Mouse (Mus musculus) hindbrain, embryonic 13.5 days (tissue): ENCODE measurements around the gene Atp13a1. TPM values are rescaled to one million over a fixed set of nuclear protein-coding genes. Genes with fewer than 3 reads are reported as not detected.

Experiments used
- ATAC-seq: fragments of 200-750 bp; cut with Nextera tagmentation; 2 replicates; pipeline ENCODE4 v1.8.0; 2017; ENCODE audit warnings: moderate TSS enrichment; ENCODE audit not compliant: low FRiP score
- H3K27ac ChIP-seq: fragments of 300-500 bp; sonication (generic); 2 replicates; pipeline ENCODE4 v1.5.1; 2015; ENCODE audit warnings: inconsistent platforms, mild to moderate bottlenecking, moderate library complexity
- H3K27me3 ChIP-seq: fragments of 300-500 bp; sonication (generic); 2 replicates; pipeline ENCODE4 v1.6.1; 2015; ENCODE audit warnings: mild to moderate bottlenecking, inconsistent platforms
- H3K36me3 ChIP-seq: fragments of 300-500 bp; sonication (generic); 2 replicates; pipeline ENCODE4 v1.6.1; 2015; ENCODE audit warnings: mild to moderate bottlenecking, inconsistent platforms
- H3K4me1 ChIP-seq: fragments of 300-500 bp; sonication (generic); replicated peaks from 2 replicates; pipeline ENCODE4 v1.6.1; 2015; ENCODE audit warnings: inconsistent platforms
- H3K4me2 ChIP-seq: fragments of 300-500 bp; sonication (generic); 2 replicates; pipeline ENCODE4 v1.6.1; 2015; ENCODE audit warnings: inconsistent platforms, mild to moderate bottlenecking, moderate library complexity
- H3K4me3 ChIP-seq: fragments of 300-500 bp; sonication (generic); 2 replicates; pipeline ENCODE4 v1.5.1; 2015; ENCODE audit warnings: mild to moderate bottlenecking, inconsistent platforms
- H3K9ac ChIP-seq: fragments of 300-500 bp; sonication (generic); 2 replicates; pipeline ENCODE4 v1.6.1; 2015; ENCODE audit warnings: mild to moderate bottlenecking, inconsistent platforms
- H3K9me3 ChIP-seq: fragments of 300-500 bp; sonication (generic); 2 replicates; pipeline ENCODE4 v1.6.1; 2016; ENCODE audit warnings: inconsistent platforms
- WGBS: fragments of 180-500 bp; shearing (Covaris S2); methylation state at CpG from one replicate; pipeline ENCODE4 v1.1.7; 2015; 5-methylcytosine and 5-hydroxymethylcytosine counted together
- polyA plus RNA-seq: library from polyadenylated mRNA; unstranded; fragments of >200 nt; fragmentation: Nextera tagmentation; extraction: Ambion mirVana; gene quantifications from 2 replicates; pipeline ENCODE4 v1.2.1, GENCODE M21; 2015

The Atp13a1 gene
- polyA plus RNA-seq, 1 experiment from 2014 or later: 47.8 TPM

GRCm38 (mm10) chr8:69803366-69803765 lies 12.4 kb downstream of the Atp13a1 start:
- Histone ChIP-seq H3K4me1 (peaks cover 4% of the 10 kb centered on the region), H3K4me3 (no peak overlapping the region), H3K27ac (no peak overlapping the region), H3K9ac (no peak overlapping the region), H3K36me3 (peaks cover 97% of the 10 kb centered on the region), H3K27me3 (no peaks in the 10 kb centered on the region), H3K9me3 (no peaks in the 10 kb centered on the region), H3K4me2 (no peak overlapping the region)
- no peak for ATAC-seq
- 90% methylated on average over 7 of the region's 7 CpGs for WGBS

- no peak overlapping the region for H3K27ac ChIP-seq
- H3K9me3 ChIP-seq: no peaks in the 10 kb centered on the region
- no peak overlapping the region for H3K9ac ChIP-seq
- peaks cover 8% of the 10 kb centered on the region for H3K4me1 ChIP-seq
- H3K4me2 ChIP-seq: no peak overlapping the region
- no peaks in the 10 kb centered on the region for H3K27me3 ChIP-seq
- 94% methylated on average over 6 of the region's 6 CpGs for WGBS
- ATAC-seq: no peak
- H3K36me3 ChIP-seq: peaks cover 85% of the 10 kb centered on the region
- no peak overlapping the region for H3K4me3 ChIP-seq
Observed at GRCm38 (mm10) chr8:69804537-69804936, 13.6 kb downstream of the Atp13a1 start.

- Histone ChIP-seq H3K27me3 (no peaks in the 10 kb centered on the region), H3K36me3 (peaks cover 81% of the 10 kb centered on the region), H3K4me1 (peaks cover 14% of the 10 kb centered on the region), H3K27ac (no peak overlapping the region), H3K9me3 (no peaks in the 10 kb centered on the region), H3K4me3 (no peak overlapping the region), H3K4me2 (no peak overlapping the region), H3K9ac (no peak overlapping the region)
- no peak for ATAC-seq
- WGBS: 95% methylated on average over 10 of the region's 10 CpGs
Observed at GRCm38 (mm10) chr8:69805086-69805485, 14.1 kb downstream of the Atp13a1 start.

- Histone ChIP-seq H3K36me3 (peaks cover 81% of the 10 kb centered on the region), H3K4me1 (peaks cover 18% of the 10 kb centered on the region), H3K27ac (no peak overlapping the region), H3K9ac (no peak overlapping the region), H3K4me3 (no peak overlapping the region), H3K27me3 (no peaks in the 10 kb centered on the region), H3K4me2 (no peak overlapping the region), H3K9me3 (no peaks in the 10 kb centered on the region)
- no peak for ATAC-seq
- WGBS: 94% methylated on average over 9 of the region's 9 CpGs
Observed at GRCm38 (mm10) chr8:69805491-69805890, 14.5 kb downstream of the Atp13a1 start.

GRCm38 (mm10) chr8:69807236-69807635 lies 16.3 kb downstream of the Atp13a1 start:
- no peak for ATAC-seq
- Histone ChIP-seq H3K4me3 (no peak overlapping the region), H3K4me1 (peaks cover 18% of the 10 kb centered on the region), H3K4me2 (no peak overlapping the region), H3K36me3 (peaks cover 81% of the 10 kb centered on the region), H3K27ac (no peak overlapping the region), H3K9ac (no peak overlapping the region), H3K9me3 (no peaks in the 10 kb centered on the region), H3K27me3 (no peaks in the 10 kb centered on the region)
- WGBS: 97% methylated on average over 5 of the region's 5 CpGs

GRCm38 (mm10) chr8:69808094-69808863 lies 17.3 kb downstream of the Atp13a1 start, which contains the start of gene Gmip:
Gene Gmip, plus strand, starts transcription at chr8:69808679.
- Histone ChIP-seq H3K27ac (peak within 1 kb of the TSS; percentile 79), H3K4me3 (peak within 1 kb of the TSS; percentile 69), H3K27me3 (no peaks in the 10 kb centered on the region), H3K4me1 (peaks cover 18% of the 10 kb centered on the region), H3K9me3 (no peaks in the 10 kb centered on the region), H3K36me3 (peaks cover 77% of the 10 kb centered on the region), H3K4me2 (peak within 1 kb of the TSS; percentile 77), H3K9ac (peak within 1 kb of the TSS; percentile 85)
- ATAC-seq: peak; percentile 73
- WGBS: 6% methylated on average over 27 of the region's 28 CpGs

GRCm38 (mm10) chr8:69808864-69809403 lies 18.0 kb downstream of the Atp13a1 start:
- Histone ChIP-seq H3K27ac (peak overlapping the region; percentile 79), H3K4me1 (peaks cover 18% of the 10 kb centered on the region), H3K27me3 (no peaks in the 10 kb centered on the region), H3K9ac (peak overlapping the region; percentile 85), H3K36me3 (peaks cover 77% of the 10 kb centered on the region), H3K4me2 (peak overlapping the region; percentile 77), H3K9me3 (no peaks in the 10 kb centered on the region), H3K4me3 (peak overlapping the region; percentile 69)
- 2% methylated on average over 23 of the region's 23 CpGs for WGBS
- ATAC-seq: peak; percentile 73

GRCm38 (mm10) chr8:69809820-69810219 lies 18.9 kb downstream of the Atp13a1 start:
- no peaks in the 10 kb centered on the region for H3K9me3 ChIP-seq
- H3K27me3 ChIP-seq: no peaks in the 10 kb centered on the region
- peak overlapping the region; percentile 69 for H3K4me3 ChIP-seq
- H3K36me3 ChIP-seq: peaks cover 78% of the 10 kb centered on the region
- 0 out of 2 replicates have a peak overlapping the region, but pooled peaks have one; percentile 23 for H3K27ac ChIP-seq
- ATAC-seq: no peak
- WGBS: 64% methylated on average over 3 of the region's 3 CpGs
- peaks cover 18% of the 10 kb centered on the region for H3K4me1 ChIP-seq
- H3K9ac ChIP-seq: peak overlapping the region; percentile 49; the same call in 1 of the 2 replicates
- H3K4me2 ChIP-seq: peak overlapping the region; percentile 77

- WGBS: 85% methylated on average over 2 of the region's 2 CpGs
- H3K4me1 ChIP-seq: peaks cover 6% of the 10 kb centered on the region
- no peak overlapping the region for H3K4me2 ChIP-seq
- H3K4me3 ChIP-seq: no peak overlapping the region
- H3K9me3 ChIP-seq: no peaks in the 10 kb centered on the region
- ATAC-seq: no peak
- H3K36me3 ChIP-seq: peaks cover 93% of the 10 kb centered on the region
- H3K27me3 ChIP-seq: no peaks in the 10 kb centered on the region
- H3K27ac ChIP-seq: no peak overlapping the region
- H3K9ac ChIP-seq: no peak overlapping the region
Observed at GRCm38 (mm10) chr8:69814881-69815280, 23.9 kb downstream of the Atp13a1 start.

- Histone ChIP-seq H3K4me2 (no peak overlapping the region), H3K36me3 (peaks cover 94% of the 10 kb centered on the region), H3K27me3 (no peaks in the 10 kb centered on the region), H3K27ac (no peak overlapping the region), H3K4me1 (peaks cover 1% of the 10 kb centered on the region; the same call in 1 of the 2 replicates), H3K9ac (no peak overlapping the region), H3K4me3 (no peak overlapping the region), H3K9me3 (no peaks in the 10 kb centered on the region)
- 97% methylated on average over 4 of the region's 4 CpGs for WGBS
- ATAC-seq: no peak
Observed at GRCm38 (mm10) chr8:69815396-69815795, 24.4 kb downstream of the Atp13a1 start.

GRCm38 (mm10) chr8:69820466-69820865 lies 29.5 kb downstream of the Atp13a1 start:
- Histone ChIP-seq H3K36me3 (peaks cover 59% of the 10 kb centered on the region), H3K27me3 (no peaks in the 10 kb centered on the region), H3K4me1 (peaks cover 31% of the 10 kb centered on the region), H3K9me3 (no peaks in the 10 kb centered on the region), H3K27ac (no peak overlapping the region), H3K9ac (no peak overlapping the region), H3K4me3 (no peak overlapping the region), H3K4me2 (no peak overlapping the region)
- WGBS: 85% methylated on average over 9 of the region's 9 CpGs
- ATAC-seq: no peak

- peak; percentile 58 for ATAC-seq
- 2% methylated on average over 15 of the region's 22 CpGs for WGBS
- H3K27ac ChIP-seq: peak overlapping the region; percentile 80
- no peaks in the 10 kb centered on the region for H3K9me3 ChIP-seq
- H3K36me3 ChIP-seq: peaks cover 55% of the 10 kb centered on the region
- H3K4me3 ChIP-seq: peak overlapping the region; percentile 56
- no peaks in the 10 kb centered on the region for H3K27me3 ChIP-seq
- H3K4me1 ChIP-seq: peaks cover 43% of the 10 kb centered on the region
- peak overlapping the region; percentile 78 for H3K4me2 ChIP-seq
- H3K9ac ChIP-seq: peak overlapping the region; percentile 83
Observed at GRCm38 (mm10) chr8:69821971-69822385, 31.0 kb downstream of the Atp13a1 start.
